Mouse (Mus musculus): ENCODE results near the gene Dnaja2.

Dnaja2 gene

DNA sequence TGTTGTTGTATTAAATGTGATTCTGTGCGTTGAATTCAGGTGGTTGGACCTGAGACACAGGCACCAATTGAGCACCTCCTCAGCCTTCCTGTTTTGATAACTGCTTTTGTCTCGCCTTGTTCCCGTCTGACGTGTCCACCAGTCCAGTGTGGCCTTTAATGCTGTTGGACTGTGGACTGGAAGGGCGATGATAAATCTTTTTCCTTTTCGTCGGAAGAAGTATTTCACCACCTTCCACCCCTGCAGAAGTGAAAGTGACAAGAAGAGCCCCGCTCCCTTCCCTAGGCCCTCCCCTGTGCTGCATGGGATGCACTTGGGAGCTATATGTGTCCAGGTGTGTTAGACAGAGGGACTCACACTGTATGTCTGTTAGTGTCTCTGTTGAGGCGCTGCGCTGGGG is 54.7 kb downstream of the Dnaja2 start:
- in situ Hi-C loops (cut with MboI): no loop called here

DNA sequence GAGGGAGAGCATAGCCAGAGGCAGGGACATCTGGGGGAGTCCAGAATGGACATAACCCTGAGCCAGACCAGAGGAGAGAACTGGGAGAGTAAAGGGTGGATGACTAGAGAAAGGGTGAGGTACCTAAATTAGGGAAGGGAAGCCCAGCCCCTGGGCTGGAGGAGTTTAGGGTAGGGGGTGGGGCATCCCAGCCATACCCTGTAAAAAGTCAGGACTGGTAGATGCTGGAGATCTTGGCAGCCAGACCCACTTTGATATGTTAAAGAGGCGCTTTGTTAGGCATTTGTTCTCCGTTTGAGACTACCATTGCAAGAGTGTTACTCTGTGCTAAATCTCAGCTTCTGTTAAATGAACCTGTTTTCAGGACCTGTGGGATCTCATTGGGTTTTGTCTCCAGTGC is 56.6 kb downstream of the Dnaja2 start:
- in situ Hi-C loops (cut with MboI): no loop called here

DNA sequence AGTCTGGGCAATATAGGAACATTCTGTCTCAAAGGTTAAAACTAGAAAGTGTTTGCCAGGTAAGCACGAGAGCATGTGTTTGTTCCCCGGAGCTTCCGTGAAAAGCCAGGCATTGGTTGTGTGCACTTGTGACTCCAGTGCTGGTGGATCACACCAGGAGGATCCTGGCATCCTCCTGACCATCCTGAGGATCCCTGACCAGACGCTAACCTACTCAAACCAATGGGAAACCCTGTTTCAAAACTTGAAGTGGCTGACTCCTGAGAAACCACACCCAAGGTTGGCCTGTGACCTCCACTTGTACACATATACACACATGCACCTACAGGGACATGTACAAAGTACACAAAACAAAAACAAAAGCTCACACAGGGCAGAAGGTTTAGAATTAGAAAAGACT is 58.4 kb downstream of the Dnaja2 start:
- in situ Hi-C loops (cut with MboI): no loop called here

DNA sequence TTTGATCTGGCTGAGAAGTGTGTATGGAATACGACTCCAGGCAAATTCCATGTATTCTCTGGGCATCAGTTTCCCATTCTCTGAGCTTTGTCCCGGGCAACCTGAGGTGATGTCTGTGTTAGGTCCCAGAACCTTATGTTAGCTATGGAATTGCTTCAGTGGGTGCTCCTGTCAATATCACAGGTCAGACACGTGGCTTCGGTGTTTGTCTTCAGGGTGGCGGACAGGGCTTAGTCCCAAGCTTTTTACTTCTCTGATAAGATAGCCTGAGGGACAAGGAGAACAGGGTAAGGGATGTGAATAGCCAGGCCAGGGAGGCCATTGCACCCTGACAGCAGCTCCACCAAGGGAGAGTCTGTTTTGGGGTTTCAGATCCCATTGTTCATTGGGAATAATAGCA is 59.0 kb downstream of the Dnaja2 start:
- in situ Hi-C loops (cut with MboI): no loop called here

DNA sequence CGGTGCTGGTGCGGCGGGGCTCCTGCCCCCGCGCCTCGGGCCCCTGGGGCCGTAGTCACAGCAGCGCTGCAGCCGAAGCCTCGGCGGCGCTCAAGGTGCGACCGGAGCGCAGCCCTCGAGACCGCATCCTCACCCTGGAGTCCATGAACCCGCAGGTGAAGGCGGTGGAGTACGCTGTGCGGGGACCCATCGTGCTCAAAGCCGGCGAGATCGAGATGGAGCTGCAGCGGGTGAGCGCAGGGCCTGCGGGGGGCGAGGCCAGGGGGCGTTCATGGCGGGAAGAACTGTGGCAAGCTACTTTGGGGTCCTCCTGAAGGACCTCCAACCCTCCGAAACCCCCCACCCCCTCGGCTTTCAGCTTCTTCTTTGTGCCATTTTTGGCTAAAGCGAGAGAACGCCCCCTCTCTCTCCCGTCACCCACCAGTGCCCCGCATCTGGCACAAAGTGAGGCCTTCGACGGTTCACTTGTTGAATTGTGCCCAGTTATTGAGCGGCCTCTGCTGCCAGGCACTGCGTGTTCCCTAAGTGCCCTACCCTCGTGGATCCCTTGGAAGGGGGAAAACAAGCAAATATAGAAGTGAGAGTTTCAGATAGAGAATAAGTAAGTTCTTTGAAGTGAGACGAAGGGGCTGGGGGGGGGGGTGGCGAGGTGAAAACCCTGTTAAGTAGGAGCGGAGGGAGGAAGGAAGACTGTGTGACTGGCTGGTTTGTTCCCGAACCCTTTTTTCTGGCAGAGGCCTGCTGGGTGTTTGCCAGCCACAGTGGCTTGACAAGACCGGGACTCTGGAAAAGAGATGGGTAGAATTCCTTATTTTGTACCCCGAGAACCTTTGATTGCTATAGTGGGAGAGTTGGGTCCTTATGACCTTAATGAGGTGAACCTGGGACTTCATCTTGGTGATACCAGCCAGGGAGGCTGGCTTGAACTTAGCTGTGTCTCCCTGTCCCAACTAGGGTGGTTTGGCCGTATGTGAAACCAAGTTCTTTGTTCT is 61.9 kb downstream of the Dnaja2 start:
- in situ Hi-C loops (cut with MboI): no loop called here

DNA sequence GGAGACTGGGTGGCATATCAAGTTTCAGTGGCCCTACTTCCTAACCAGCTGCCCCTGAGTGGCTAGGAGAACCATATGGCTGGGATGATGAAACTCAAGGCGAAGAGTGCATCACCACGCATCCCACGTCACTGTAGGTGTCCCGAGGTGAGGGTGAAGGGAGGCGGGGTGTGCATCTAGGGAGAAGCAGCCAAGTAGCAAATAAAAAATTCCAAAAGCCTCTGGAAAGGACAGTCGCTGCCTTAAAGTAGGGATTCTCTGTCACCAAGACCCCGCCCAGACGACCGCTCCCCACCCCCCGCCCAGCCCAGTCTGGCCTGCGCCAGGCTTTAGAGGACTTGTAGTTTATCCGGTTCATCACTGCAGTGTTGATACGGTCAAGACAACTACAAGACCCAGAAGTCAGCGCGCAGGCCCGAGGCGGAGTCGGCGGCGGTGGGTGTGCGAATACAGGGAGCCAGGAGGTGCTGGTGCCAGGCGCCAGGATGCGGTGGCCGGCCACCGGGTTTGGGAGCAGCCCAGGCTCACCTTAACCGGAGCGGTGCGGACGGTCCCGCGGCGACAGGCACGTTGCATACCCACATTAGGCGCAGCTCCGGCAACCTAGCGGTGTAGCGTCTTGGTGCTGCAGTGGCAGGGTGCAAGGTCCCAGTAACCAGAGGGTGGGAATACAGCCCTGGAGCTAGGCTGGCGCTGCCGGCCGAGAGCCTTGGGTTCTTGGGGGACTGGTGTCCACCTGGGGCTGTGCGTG is 62.8 kb downstream of the Dnaja2 start, which contains the start of gene Gpt2:
Gpt2 (plus strand) TSS at position 452 of the 751 bp plus-strand sequence.
- in situ Hi-C loops (cut with MboI): no loop called here

DNA sequence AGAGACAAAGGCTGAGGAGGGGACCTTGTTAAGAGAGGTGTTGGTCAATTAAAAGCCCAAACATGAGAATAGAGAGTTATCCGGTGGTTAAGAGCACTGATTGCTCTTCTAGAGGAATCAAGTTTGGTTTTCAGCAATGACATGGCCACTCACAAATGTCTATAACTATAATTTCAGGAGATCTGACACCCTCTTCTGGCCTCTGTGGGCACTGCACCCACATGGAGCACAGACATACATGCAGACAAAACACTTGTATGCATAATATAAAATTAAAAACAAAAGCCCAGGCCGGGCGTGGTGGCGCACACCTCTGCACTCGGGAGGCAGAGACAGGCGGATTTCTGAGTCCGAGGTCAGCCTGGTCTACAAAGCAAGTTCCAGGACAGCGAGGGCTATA is 65.6 kb downstream of the Dnaja2 start:
- in situ Hi-C loops (cut with MboI): no loop called here

DNA sequence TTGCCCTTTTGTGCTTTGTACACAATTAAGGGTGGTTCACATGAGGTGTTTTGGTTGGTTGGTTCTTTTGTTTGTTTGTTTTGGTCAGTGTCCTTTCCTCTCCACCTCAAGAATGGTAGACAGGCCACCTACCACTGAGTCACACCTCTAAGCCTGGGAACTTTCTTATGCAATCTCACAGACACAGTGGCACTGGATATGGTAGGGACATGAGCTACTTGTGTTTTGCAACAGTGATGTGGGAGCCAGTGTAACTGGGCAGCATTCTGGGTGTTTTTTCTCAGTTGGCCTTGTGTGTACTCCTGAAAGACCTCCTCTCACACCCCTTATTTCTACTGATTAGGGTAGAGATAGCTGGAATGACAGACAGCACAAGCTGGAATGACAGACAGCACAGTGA is 66.5 kb downstream of the Dnaja2 start:
- in situ Hi-C loops (cut with MboI): no loop called here

DNA sequence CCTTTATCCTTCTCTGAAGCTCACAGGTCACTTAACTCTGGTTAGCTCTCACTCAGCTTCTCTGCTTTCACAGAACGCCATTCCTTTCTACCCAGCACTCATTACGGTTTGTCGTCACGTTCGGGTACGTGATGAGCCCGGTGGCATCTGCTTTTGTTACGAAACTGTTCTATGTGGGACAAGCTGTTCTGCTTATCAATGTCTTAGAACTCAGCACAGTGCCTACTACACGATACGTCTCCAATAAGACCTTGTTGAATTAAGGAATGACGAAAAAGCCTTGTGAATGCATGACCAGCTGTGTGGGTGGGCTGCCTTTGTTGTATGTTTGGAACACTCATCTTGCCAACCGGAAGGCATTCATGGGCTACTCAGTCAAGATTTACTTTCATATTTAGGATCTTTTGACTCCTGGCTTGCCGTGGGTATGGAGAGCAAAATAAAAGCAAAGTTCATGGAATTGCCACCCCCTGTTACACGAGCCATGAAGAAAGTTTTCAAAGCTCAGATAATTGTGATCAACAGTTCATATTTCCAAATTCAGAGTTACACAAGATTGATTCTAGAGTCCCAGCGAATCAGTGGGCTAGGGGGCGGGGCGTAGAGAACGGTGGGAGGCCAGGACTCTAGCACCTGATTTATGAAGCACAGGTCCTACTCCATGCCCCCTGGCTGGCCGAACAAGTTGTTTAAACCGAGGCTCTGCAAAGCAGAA is 67.1 kb downstream of the Dnaja2 start:
- in situ Hi-C loops (cut with MboI): no loop called here
